Mouse (Mus musculus) adrenal gland (tissue): Measurements from ENCODE around the gene Gadl1.

Source experiments
- intact Hi-C: fragments of 180-260 bp; cut with DNase I; formaldehyde crosslinking; loops from one replicate; pipeline ENCODE4 v1.15.1; 2025

The Gadl1 gene

GRCm38 (mm10) chr9:115934288-115934687 lies 25.0 kb downstream of the Gadl1 start:
- intact Hi-C loops = no loop called here

GRCm38 (mm10) chr9:115936350-115936749 lies 27.1 kb downstream of the Gadl1 start:
- intact Hi-C loops = no loop called here

DNA sequence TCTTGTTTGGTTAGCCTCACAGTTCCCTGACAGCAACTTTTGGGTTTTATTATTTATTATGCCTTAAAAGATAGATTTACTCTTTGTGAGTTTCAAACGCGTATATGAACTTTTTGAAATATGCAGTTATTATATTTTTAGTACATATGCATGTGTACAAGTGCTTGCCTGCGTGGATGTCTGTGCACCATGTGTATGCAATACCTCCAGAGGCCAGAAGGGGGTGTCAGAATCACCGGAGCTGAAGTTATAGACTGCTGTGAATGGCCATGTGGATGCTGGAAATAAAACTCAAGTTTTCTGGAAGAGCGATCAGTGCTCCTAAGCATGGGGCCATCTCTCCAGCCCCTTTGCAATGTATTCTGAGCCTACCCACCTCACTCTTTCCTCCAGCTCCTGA lies 28.7 kb downstream of the Gadl1 start:
- intact Hi-C loops = no loop called here

- intact Hi-C loops = no loop called here
These were observed 30.2 kb downstream of the Gadl1 start for GRCm38 (mm10) chr9:115939420-115939819.

GRCm38 (mm10) chr9:115941171-115941570 lies 31.9 kb downstream of the Gadl1 start:
- intact Hi-C loops = no loop called here

DNA sequence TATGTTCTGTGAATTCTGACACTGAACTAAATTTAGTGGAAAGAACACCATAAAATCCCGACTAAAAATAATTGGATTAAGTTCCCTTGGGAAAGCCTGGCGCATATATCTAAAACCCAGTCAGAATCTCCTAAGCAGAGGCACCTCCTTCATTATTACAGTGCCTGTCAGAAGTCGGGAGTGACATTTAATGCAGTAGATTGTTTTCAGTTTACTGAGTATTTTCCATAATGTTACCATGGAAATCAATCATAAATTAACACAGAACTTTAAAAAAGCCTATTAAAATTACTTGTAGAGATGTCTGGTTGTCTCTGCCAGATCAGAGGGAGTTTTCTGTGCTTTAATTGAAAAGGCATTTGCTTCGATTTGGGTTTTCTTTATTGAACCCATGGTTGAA lies 33.2 kb downstream of the Gadl1 start:
- intact Hi-C loops = no loop called here

- intact Hi-C loops = no loop called here
These were observed 33.7 kb downstream of the Gadl1 start for GRCm38 (mm10) chr9:115942989-115943388.

DNA sequence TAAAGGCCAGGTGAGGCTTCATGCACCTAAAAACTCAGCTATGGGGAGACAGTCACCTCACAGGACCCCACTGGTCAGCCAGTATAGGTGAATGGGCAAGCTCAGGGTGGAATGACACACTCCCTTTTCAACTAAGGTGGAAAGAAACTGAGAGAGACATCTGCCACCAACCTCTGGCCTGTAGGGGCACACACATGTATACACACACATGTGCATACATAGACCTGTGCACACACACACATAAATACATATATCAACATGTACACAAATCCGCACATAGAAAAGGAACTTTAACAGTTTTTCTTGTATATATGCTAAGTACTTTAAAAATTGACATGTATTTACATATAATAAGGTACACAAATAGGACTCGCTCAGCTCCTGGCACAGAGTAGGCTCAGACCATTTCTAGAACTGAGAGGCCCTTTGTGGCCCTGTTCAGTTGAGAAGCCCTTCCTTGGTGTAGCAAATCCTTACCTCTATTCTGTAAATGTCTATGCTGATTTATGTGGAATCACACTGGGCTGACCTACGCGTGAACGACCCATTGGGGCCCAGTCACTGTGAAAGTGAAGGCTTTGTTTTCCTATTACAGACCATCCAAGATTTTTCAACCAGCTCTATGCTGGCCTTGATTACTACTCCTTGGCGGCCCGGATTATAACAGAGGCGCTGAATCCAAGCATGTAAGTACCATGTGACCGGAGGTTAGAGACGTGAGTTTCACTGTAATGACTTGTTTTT lies 34.5 kb downstream of the Gadl1 start:
- intact Hi-C loops = no loop called here

- intact Hi-C loops = no loop called here
These were observed 55.8 kb downstream of the Gadl1 start for GRCm38 (mm10) chr9:115965056-115965455.

- intact Hi-C loops = no loop called here
These were observed 56.9 kb downstream of the Gadl1 start for GRCm38 (mm10) chr9:115966116-115966515.

DNA sequence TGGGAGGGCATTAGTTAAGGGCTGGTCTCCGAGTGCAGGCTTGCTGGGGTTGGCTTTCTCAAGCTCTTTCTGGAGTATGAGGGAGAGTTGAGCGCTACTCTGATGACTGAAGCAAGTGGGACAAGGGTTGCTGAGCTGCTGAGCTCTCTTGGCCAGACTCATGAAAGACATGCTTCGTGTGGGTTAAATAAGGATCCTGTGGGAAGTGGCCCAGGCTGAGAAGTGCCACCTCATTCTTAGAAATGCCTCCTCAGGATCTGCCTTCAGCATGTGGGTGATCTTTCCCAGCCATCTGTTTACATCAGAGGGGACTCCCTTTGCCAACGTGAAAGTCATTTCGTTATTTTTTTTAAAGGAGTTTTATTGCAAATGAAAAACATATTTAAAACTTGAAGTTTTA lies 57.5 kb downstream of the Gadl1 start:
- intact Hi-C loops = no loop called here

DNA sequence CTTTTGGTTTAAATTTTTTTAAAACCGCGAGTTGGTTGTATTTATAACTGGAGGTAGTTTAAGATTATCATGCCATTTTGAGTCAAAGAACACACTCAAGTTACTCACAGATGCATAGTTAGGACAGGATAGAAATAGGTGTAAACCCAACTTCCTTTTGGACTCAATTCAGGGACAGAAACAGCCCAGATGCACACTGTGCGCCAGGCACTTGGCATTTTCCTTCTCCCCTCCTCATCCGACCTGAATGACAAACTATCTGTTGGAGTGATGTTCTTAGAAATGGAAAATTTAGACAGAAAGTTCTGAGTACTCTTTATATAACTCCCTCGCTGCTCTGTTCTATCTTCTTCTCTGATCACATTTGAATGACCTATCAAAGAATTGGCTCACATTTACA lies 58.4 kb downstream of the Gadl1 start:
- intact Hi-C loops = no loop called here

- intact Hi-C loops = no loop called here
These were observed 67.6 kb downstream of the Gadl1 start for GRCm38 (mm10) chr9:115976901-115977300.

- intact Hi-C loops = no loop called here
These were observed 68.5 kb downstream of the Gadl1 start for GRCm38 (mm10) chr9:115977598-115978240.

DNA sequence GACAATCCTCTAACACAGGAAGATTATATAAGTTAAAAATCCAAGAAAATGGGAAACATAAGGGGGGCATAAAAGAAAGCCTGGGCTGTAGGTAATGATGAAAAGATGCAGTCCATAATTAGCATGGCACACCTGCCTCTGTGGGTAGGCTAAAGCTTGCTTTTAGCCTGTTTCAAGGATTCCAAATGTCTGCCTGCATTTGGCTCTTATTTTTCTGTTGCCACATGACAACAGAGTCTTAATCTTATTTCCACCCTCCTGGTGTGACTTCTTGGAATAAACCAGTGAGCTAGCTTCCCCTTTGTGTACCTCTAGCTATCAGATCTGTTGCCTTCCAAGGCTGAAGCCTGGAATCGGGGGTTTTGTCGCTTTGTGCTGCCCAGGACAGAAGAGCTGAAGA lies 69.2 kb downstream of the Gadl1 start:
- intact Hi-C loops = no loop called here

GRCm38 (mm10) chr9:115990661-115991060 lies 81.4 kb downstream of the Gadl1 start:
- intact Hi-C loops = no loop called here

- intact Hi-C loops = no loop called here
These were observed 85.5 kb downstream of the Gadl1 start for GRCm38 (mm10) chr9:115994772-115995171.

DNA sequence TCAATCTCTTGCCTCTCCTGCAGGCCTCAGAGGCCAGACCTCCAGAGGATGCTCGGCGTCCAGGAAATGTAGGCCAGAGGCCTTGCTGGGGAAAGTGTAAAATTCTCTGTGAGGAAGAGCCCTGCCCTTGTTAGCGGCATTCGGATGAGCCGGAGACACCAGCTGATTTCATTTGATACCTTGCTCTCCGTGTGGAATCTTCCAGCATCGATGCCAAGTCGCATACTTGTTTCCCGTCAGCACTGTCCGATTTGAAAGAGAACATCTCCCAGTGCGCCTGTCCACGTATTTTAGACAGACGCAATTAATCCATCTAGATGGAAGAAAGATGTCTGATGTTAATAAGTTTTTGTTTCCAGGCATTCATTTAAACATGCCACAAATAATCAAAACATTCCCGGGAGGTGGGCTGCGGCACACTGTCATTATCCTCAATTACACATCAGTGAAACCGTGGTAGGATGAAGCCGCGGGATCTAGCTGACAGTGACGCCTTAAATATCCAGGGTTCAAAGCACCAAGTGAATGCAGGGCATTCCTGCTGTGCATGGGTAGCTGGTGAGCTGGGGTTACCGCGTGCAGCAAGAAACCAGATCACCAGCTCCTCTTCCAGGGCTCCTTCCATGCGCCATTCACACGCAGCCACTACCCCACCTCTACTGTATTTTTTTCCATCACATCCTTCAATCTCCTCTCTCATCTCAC lies 86.8 kb downstream of the Gadl1 start:
- intact Hi-C loops = no loop called here

DNA sequence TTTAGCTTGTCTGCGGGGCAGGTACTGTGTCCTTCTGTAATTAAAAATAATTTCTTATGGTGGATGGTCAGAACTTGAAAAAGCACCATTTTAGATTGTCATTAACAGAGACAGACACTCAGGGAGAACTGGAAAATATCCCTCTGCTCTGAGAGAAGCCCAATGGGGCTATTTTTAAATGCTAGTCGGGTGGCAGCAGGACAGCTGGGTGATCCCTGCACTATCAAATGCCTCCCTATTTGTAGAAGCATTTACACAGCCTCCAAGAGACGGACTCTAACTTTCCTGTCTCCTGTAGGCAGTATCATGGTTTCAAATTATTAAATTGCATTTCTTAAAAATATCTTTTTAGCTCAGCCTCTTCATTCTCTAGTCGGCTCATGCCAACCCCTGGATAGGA lies 89.1 kb downstream of the Gadl1 start:
- intact Hi-C loops = no loop called here

GRCm38 (mm10) chr9:115999361-115999990 lies 90.2 kb downstream of the Gadl1 start:
- intact Hi-C loops = no loop called here

GRCm38 (mm10) chr9:116013911-116014310 lies 104.7 kb downstream of the Gadl1 start:
- intact Hi-C loops = no loop called here

DNA sequence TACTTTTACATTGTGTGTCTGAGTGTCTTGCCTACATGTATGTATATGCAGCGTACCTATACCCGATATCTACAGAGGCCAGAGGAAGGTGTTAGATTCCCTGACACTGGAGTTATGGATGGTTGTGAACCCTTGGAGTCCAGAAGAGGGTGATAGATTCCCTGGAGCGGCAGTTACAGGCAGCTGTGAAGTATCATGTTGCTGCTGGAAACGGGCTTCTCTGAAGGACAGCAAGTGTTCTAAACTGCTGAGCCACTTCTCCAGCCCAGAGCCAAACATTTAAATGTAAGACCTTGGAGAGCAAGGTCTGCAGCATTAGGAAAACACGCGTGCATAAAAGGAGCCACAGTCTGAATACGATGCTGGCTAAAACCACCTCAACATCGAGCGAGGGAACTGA lies 107.0 kb downstream of the Gadl1 start:
- intact Hi-C loops = no loop called here
